Mouse (Mus musculus): ENCODE measurements around the gene Lrtm2.
"Not testable (repeated sequence)": the region's sequence is repeated elsewhere in the genome, so short reads cannot be mapped to it uniquely, and the experiment has no call there.

Gene Lrtm2

GRCm38 (mm10) chr6:119330506-119330905 lies at the start of gene Lrtm2:
TSS of gene Lrtm2 (minus strand) at chr6:119330766.
- DNase-seq (ENCODE audit: low read depth, low spot score): no peak

GRCm38 (mm10) chr6:119378631-119379030 lies 48.1 kb upstream of the Lrtm2 start:
- no peak for DNase-seq (ENCODE audit: low read depth, low spot score)

GRCm38 (mm10) chr6:119377613-119378012 lies 47.0 kb upstream of the Lrtm2 start:
- DNase-seq (ENCODE audit: low read depth, low spot score): peak; percentile 67

GRCm38 (mm10) chr6:119375035-119375434 lies 44.5 kb upstream of the Lrtm2 start:
- DNase-seq (ENCODE audit: low read depth, low spot score): no peak

GRCm38 (mm10) chr6:119373000-119373705 lies 42.6 kb upstream of the Lrtm2 start:
- DNase-seq (ENCODE audit: low read depth, low spot score): no peak

- no peak for DNase-seq (ENCODE audit: low read depth, low spot score)
These were observed 41.7 kb upstream of the Lrtm2 start for GRCm38 (mm10) chr6:119372237-119372636.

- no peak for DNase-seq (ENCODE audit: low read depth, low spot score)
These were observed 41.1 kb upstream of the Lrtm2 start for GRCm38 (mm10) chr6:119371624-119372023.

- DNase-seq (ENCODE audit: low read depth, low spot score): no peak
These were observed 36.8 kb upstream of the Lrtm2 start for GRCm38 (mm10) chr6:119367382-119367781.

GRCm38 (mm10) chr6:119366800-119367199 lies 36.2 kb upstream of the Lrtm2 start:
- DNase-seq (ENCODE audit: low read depth, low spot score): not testable (repeated sequence)

GRCm38 (mm10) chr6:119363593-119363992 lies 33.0 kb upstream of the Lrtm2 start:
- no peak for DNase-seq (ENCODE audit: low read depth, low spot score)

- DNase-seq (ENCODE audit: low read depth, low spot score): no peak
These were observed 30.5 kb upstream of the Lrtm2 start for GRCm38 (mm10) chr6:119360925-119361702.

- DNase-seq (ENCODE audit: low read depth, low spot score): not testable (repeated sequence)
These were observed 29.7 kb upstream of the Lrtm2 start for GRCm38 (mm10) chr6:119360250-119360649.

- no peak for DNase-seq (ENCODE audit: low read depth, low spot score)
These were observed 27.5 kb upstream of the Lrtm2 start for GRCm38 (mm10) chr6:119358020-119358571.

GRCm38 (mm10) chr6:119352501-119352900 lies 21.9 kb upstream of the Lrtm2 start:
- DNase-seq (ENCODE audit: low read depth, low spot score): no peak

- no peak for DNase-seq (ENCODE audit: low read depth, low spot score)
These were observed 21.1 kb upstream of the Lrtm2 start for GRCm38 (mm10) chr6:119351656-119352055.

GRCm38 (mm10) chr6:119350703-119351198 lies 20.2 kb upstream of the Lrtm2 start:
- no peak for DNase-seq (ENCODE audit: low read depth, low spot score)

- peak; percentile 64 for DNase-seq (ENCODE audit: low read depth, low spot score)
These were observed 17.7 kb upstream of the Lrtm2 start for GRCm38 (mm10) chr6:119348234-119348633.

- DNase-seq (ENCODE audit: low read depth, low spot score): no peak
These were observed 17.2 kb upstream of the Lrtm2 start for GRCm38 (mm10) chr6:119347813-119348212.

GRCm38 (mm10) chr6:119346257-119346656 lies 15.7 kb upstream of the Lrtm2 start:
- DNase-seq (ENCODE audit: low read depth, low spot score): no peak

GRCm38 (mm10) chr6:119341409-119341808 lies 10.8 kb upstream of the Lrtm2 start:
- DNase-seq (ENCODE audit: low read depth, low spot score): no peak

GRCm38 (mm10) chr6:119338121-119338912 lies 7.8 kb upstream of the Lrtm2 start:
- no peak for DNase-seq (ENCODE audit: low read depth, low spot score)

- DNase-seq (ENCODE audit: low read depth, low spot score): no peak
These were observed 6.7 kb upstream of the Lrtm2 start for GRCm38 (mm10) chr6:119337287-119337686.

All from CD4-positive helper T cell, adult 2 months (primary cell).